Mouse (Mus musculus) retina, postnatal 1 day (tissue): ENCODE measurements around the gene Necab2.

Source experiments
- DNase-seq: peaks from one replicate; pipeline ENCODE4 v3.0.0-alpha.2; 2012

Necab2 gene

DNA sequence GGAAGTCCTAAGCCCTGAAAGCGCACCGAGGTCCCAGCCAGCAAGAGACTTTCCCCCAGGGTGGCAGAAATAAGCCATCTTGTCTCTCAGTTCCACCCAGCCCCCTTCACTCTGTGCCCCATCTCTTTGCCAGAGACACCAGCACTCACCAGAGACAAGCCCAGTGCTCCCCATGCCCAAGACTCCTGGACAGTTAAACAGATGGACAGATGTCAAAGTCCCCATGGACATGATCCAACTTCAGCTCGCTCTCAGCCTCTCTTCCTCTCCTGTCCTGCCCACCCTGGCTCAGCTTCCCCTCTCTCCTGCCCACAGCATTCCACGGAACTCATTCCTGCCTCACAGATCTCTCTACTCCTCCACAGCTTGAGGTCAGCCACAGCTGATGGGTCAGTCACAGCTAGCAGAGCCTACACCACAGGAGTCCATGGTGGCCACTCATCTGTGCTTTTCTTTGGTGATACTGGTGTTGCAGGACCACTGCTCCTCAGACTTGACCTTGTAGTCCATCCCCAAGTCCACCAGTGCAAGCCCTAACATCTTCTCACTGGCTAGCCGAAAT is 17.7 kb upstream of the Necab2 start:
- DNase-seq = no peak

DNA sequence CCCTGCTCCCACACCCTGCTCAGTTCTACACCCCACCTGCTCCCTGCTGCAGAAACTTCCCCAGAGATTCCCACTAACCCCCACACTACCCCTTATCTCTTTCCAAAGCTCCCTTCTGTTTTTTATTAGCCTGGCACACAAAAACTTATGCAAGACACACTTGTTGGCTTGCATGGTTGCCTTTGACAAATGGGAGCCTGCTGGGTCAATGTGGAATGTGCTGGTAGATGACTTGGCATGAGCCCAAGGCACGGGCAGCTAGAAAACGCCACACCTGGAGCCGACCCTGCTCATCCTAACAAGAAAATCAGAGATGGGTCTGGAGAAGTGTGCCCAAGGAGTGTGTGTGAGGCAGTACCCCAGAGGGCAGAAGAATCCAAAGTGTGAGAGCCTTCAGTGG is 17.0 kb upstream of the Necab2 start:
- no peak for DNase-seq

DNA sequence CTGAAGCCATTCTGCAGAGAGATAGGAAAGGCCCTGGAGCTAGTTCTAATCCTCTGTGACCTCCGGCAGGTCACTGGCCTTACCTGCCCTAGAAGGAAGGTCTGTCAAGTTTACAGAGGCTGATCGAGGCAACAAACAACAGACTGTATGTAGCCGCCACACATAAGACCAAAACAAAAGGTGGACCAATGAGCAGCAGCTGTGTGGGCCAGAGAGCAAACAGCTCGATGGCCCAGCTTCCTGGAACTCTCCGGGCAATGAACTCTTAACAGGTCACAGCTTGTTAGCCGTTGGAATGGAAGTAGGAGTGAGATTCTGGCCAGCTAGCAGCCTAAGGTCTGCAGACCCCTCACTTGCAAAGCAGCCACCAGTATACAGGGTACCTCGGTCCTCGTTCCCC is 16.3 kb upstream of the Necab2 start:
- DNase-seq = no peak

DNA sequence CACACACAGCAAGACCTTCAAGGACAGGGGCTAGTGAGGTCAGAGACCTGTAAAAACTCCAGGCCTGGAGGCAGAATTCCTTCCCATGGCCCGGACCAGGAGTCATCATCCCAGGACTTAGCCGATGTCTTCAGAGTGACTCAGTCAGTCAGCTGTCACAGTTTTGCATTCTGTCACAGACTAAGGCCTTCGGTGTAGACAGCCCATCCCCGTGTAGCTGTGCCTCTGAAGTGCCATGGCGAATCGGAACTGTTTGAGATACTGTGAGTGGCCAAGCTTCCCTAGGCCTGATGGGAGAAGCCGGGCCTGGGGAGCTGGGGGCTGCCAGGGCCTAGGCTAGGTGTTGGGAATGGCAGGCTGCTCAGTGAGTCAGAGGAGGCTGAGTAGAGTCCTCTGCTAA is 15.8 kb upstream of the Necab2 start:
- DNase-seq = no peak

DNA sequence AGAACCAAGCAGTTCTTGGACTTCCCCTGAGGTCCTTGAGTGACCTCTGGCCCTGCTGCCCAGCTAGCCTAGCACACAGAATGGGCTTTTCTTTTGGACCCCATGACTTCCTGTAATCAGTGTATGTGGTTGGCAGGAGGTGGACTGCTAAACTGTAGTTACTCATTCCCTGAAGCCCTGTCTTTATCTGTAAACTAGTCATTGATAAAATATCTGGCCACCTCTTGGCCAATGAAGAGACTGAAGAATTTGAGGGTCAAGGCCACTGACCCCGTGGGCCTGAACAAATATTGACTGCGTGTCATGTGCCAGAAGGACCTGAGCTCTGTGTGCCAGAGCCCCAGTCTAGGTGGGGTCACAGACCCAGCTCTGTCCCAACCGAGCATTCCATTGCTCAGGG is 14.1 kb upstream of the Necab2 start:
- DNase-seq = no peak

DNA sequence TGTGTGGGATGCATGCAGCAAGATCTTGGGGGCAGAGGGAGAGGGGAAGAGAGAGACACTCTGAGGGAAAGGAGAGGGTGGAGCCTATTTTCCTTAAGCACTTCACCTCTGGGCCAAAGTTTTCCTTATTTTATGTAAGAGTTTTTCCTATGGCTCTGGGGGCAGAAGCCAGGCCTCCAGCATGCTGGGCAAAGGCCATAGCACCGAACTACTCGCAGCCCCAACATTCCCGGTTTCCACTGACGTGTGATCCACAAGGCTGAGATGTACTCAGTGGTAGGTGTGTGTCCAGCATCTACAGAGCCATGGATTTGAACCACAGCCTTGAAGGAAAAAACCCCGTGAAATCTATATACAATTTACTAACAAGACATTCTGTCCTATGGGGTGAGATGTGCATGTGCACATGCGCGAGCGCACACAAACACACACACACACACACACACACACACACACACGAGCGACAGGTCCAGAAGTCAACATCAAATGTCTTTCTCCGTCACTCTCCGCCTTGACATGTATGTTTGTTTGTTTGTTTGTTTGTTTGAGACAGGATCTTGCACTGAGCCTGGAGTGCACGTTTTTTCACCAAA is 12.8 kb upstream of the Necab2 start, which contains the start of gene Osgin1:
Gene Osgin1, plus strand, starts transcription at position 543 of the 593 bp plus-strand sequence.
- no peak for DNase-seq

DNA sequence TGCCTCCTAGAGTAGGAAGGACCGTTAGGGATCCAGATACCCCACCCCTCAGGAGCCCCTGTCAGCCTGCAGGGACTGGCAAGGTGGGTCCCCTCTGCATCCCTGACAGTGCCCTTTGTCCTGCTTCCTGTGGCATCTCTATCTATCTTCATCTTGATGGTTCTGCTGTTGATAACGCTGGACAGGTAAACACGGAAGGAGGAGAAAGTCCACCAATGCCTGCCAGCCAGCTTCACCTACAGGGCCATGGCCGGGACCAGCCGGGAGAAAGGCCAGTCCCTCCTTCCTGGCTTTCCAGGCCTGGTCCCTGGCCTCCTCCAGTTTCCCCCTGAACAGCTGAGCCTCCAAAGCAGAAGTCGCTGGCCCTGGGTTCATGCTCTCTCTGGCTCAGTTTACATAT is 11.9 kb upstream of the Necab2 start:
- DNase-seq = no peak

DNA sequence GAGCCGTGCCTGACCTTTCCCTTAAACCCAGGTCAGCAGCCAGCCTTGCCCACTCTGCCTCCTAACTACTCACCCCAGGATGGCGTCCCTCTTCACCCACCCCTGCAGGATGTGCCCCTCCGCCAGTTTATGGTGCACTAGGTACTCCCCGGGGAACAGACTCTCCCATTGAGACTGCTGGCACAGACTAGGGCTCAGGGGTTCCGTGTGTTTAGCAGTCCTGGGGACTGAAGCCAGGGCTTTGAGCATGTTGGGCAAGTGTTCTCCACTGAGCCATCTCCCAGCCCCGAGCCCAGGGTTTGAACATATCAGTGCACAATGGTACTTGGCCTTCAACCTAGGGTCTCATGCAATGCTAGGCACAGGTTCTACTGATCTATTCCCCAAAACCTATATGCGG is 11.0 kb upstream of the Necab2 start:
- DNase-seq = no peak

DNA sequence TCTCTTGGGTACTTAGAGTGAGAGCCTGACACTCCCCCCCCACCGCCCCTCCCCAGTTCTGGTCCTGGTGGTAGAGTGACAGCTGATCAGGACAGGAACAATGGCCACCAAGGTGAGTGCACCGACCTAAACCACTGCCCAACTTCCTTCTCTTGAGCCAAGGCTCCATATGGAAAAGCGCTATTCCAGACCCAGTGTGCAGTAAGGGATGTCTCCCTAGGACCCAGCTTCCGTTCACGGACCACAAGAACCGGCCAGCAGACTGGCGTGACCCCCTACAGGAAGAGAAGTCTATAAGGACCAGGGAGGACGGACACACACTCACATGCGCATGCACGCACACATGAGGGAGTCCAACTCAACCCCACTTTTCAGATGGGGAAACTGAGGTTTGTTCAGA is 10.2 kb upstream of the Necab2 start:
- DNase-seq = no peak

DNA sequence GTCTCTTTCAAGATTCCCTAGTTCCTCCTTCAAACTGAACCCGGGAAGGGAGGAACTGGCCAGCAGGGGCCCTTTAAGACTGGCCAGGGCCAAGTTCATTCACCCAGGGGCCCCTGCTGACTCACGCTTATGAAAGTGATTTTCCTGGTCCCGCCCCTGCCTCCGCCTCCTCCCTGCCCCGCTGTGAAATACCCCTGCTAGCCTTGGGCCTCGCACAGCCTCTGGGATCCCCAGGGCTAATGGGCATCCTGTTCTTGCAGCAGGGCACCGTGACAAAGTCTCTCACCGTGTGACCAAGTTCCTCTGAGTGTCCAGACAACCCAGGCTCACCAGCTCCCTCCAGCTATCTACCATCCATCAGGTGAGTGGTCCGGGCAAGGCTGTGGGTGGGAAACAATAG is 9.6 kb upstream of the Necab2 start:
- peak; percentile 44 for DNase-seq

DNA sequence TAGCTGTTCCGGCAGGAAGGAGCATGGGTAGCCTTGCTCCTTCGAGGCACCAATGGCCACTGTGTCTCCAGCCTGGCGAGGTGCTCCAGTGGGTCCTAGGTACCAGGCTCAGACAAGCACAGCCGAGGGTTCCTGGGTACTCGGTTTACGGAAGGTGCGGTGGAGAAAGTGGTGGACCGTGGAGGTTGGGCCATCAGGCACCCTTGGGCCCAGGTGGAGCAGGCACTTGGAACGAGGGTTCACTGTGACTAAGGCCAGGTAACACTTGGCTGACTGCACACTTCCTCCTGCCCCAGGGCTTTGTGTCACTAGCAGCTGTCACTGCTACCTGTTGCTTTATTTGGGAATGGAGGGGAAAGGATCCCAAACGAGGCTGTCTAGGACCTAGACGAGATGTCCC is 9.0 kb upstream of the Necab2 start:
- no peak for DNase-seq

DNA sequence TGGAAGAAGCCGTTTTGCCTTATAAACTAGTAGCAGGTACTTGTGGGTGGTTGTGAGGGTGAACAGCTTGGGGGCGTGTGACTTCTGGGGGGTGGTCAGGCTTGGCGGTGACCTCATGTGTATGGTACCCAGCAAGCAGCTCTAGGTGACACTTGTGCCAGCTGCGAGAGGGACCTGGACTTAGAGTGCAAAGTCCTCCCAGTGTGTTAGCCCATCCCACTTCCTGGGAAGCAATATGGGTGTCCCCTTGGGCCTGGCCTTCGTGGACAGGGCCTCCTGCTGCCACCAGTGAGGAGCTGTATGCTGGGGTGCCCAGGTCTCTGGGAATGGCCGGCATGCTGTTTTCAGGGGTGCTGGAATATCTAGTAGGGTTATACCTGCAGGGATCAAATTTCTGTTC is 7.6 kb upstream of the Necab2 start:
- DNase-seq = no peak

DNA sequence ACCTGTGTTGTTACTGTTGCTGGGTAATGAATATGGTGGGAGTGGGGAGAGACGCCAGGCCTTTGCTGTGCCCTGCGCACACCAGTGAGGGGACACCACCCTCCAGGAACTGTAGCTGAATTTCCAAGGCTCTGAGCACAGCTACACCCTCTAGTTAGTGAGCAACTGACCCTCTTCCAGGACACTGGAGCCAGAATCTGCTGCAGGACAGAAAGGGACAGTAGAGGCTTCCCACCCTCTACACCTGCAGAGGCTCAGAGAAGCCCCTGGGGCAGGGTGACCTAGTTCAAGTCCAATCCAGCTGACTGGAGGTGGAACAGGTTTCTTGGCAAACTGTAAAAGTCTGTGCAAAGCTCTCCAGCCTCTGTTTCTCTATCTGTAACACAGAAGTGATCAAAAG is 7.1 kb upstream of the Necab2 start:
- DNase-seq = no peak

DNA sequence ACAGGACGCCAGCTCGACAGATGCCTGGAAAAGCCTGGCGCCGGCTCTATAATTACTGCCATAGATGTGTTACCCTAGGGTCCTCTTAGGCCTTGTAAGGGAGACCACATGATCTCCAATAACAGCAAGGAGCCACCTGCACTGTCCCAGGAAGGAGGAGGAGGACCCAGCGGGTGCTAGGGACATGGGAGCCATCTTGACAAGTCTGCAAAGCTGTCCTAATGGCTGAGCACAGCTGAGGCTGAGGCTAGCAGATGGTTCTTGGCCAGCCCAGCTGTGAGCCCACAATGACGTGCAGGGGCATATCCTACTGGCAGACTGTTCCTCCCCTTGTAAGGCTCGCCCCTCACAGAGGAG is 6.6 kb upstream of the Necab2 start:
- DNase-seq = peak; percentile 44

DNA sequence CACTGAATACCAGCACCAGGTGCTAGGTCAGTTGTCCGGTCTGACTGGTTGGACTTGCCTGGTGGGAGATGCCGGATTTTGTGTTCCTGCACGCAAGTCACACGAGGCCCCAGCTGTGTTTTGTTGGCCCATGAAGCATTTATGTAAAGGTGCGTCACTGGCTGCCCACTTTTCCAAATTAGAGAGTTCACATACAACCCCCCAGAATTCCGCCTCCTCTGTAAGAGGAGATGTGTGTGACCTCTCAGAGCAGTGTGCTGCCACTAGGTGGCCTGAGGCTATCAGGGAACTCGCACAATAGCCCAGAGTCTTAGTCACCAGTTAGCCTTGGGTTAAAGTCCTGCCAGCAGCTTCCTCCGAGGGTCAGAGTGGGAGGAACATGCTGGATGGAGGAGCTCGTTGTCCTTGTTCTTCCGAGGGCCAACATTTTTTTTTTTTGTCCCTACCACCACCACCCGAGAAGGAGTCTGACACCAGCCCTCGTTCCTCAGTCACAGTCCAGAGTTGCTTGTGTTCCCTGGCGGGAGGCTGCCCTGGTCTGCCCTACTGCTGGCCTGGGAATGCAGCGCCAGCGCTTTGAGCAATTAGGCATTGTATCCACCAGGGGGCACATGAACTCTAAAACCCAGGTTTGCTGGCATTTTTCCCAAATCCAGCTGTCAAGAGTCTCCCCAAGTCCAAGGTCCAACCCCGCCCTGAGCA is 6.1 kb upstream of the Necab2 start:
- peak; percentile 90 for DNase-seq

DNA sequence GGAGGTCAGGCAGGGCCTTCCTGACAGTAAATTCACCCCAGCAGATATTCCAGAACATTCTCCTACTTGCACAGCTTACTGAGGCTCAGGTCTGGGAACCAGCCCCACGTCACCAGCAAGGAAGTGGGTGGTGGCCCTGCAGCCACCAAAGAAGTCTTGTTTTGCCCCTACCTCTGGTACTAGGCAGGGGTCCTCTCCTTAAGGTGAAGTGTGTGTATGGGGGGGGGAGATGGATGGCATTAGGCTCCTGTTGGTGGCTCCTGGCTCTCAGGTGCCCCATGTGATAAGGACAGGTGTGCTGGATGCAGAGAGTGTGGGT is 5.6 kb upstream of the Necab2 start:
- DNase-seq = no peak

DNA sequence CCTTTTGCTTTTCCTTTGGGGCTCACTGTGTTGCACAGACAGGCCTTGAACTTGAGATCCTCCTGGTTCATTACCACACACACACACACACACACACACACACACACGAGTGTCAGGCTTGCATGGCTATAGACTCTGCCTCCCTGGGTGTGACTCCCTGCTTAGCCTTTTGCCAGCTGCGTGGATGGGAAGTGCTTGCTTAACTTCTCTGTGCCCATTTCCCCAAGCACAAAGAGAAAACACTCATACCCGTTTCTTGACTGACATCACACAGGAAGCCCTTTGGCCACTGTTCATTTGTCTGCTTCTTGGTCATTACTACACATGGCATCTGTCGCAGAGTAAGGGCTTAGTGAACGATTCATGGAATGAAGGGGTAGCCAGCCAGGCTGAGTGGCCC is 4.5 kb upstream of the Necab2 start:
- DNase-seq = no peak

DNA sequence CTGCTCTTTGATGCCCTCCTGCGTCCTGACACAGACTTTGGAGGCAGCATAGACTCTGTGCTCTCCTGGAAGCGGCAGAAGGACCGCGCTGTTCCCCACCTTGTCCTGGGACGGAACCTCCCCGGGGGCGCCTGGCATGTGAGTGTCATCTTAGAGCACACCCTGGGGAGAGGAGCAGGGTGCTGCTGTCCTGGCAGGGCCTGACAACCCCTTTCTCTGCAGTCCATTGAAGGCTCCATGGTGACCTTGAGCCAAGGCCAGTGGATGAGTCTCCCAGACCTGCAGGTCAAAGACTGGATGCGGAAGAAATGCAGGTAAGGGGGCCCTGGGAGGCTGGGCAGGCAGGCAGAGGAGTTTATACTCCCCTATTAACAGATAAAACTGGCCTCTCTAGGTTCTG is 3.5 kb upstream of the Necab2 start:
- DNase-seq = no peak

DNA sequence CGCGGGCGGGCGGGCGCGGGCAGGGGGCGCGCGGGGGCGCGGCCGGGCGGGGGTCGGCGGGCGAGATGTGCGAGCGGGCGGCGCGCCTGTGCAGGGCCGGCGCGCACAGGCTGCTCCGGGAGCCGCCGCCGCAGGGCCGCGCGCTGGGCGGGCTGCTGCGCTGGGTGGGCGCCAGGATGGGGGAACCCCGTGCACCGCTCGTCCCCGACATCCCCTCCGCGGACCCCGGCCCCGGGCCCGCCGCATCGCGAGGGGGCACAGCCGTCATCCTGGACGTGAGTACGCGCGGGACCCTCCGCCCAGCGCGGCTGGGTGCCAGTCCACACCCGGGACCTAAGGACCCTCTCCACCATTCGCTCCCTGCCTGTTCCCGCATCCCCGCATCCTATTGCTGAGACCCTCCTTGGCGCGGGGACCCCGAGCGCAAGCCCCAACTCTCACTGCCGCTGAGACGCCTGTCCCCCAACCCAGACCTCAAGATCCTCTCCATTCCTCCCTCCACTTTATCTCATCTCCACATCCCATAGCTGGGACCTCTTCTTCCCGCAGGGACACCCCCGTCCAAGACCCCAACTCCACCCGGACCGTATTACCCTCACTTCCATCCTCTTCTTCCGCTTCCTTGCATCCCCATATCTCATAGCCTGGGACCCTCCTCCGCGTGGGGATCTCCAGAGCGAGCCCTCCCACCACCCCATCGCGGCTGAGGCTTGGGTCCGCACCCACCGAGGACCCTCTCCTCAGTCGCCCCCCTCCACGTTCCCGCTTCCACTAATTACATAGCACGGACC is 666 bp downstream of the Necab2 start:
- DNase-seq = no peak

DNA sequence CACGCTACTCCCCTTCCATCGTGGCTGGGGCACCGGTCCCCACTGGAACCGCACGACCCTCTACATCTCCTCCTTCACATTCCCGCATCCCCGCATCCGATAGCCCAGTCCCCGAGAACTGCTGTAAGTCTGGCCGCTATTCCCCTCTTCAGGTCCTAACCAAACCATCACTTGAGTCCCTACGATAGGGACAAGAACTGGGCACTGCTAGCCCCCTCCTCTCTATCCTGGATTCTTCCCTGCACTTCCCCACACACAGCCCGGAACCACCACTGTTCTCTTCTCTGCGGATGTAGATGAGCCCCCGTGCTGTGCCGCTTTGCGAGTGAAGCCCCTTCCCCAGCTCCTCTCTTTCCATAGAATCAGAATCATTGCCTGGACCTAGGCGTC is 1.3 kb downstream of the Necab2 start:
- no peak for DNase-seq

DNA sequence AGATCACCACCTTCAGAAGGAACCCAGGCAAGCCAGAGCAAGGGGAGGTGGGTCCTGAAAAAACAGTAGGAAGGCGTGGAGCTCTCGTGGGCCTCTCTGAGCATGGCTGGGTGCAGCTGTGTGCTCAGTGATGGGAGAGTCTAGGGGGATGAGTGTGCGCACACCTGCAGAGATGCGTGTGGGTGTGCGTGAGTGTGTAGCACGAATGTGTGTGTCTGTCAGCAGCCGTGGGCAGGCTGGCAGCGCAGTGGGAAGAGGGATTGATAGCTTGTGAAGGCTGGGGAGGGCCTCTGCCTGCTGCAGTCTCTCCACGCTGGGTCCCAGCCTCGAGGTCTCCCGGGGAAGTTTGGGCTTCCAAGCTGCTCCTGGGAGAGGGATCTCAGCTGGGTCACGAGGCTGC is 3.1 kb downstream of the Necab2 start:
- no peak for DNase-seq

DNA sequence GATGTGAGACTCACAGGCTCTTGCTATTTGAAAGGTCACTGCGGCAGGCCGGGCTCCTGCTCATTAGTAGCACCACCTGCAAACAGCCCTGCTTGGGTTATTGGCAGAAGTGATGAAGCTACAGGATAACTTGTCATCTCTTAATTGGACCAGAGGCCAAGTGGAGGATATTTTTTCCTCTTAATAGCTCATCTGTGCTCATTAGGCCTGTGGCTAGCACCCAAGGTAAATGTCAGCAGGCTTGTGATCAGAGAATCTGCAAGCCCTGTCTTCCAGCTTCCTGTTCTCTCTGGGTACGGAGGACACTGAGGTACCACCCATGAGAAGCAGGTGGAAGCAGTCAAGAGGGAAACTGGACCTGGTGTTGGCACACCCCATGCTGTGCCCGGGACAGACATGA is 4.6 kb downstream of the Necab2 start:
- no peak for DNase-seq

DNA sequence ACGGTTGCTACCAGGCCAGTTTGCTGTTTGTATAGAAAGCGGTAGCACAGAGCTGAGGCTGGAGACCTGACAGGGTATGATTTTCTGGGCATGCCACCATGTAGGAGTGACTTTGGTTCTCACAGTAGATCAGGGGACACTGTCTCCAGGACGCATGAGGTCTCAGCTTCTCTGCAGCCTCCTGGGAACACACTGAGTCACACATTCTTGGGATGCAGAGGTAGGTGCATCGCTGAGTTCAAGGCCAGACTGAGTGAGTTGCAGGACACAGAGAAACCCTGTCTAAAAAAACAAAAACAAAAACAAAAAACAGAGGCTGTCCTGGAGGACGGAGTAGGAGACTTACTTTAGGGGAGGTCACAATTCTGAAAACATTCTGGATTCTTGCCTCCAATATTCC is 6.4 kb downstream of the Necab2 start:
- DNase-seq = no peak

DNA sequence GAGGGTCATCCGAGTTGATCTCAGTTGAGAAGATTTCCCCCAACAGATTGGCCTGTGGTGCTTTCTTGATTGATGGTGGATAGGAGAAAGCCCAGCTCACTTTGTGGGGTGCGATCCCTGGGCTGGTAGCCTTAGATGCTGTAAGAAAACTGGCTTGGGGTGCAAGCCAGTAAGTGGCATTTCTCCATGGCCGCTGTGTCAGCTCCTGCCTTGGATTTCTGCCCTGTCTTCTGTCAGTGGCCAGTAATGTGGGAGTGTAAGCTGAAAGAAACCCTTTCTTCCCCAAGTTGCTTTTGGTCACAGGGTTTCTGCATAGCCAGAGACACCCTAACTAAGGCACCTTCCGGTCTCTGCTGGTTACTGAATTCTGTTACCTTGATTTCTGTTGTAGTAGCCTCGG is 9.5 kb downstream of the Necab2 start:
- DNase-seq = no peak
